Mouse (Mus musculus): ENCODE measurements at regions not wholly inside any gene's neighbourhood (a gene's known extent, or its start where the extent isn't known, plus 50 kb on each side); places are given as distances from the start of the nearest gene placed in this dataset.

DNA sequence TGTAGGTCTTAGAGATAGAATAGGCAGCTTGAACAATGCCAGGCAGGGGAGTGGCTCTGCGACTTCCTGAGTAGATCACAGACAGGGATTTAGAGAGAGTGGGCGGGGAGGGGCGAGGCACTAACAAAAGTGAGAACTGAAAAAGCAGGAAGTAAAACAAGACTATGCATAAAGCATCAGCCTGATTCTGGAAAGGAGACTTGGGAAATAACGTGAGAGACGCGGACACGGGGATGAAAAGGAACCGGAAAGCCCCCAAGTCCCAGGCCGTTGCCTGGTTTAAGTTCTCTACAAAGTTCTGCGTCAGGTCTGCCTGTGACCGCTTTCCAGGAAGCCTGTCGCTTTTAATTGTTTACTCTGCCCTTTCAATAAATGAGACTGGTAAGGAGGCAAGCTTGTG, 86.3 kb downstream of the D16Ertd472e start:
- peak; percentile 37 for DNase-seq (ENCODE audit: extremely low spot score)

DNA sequence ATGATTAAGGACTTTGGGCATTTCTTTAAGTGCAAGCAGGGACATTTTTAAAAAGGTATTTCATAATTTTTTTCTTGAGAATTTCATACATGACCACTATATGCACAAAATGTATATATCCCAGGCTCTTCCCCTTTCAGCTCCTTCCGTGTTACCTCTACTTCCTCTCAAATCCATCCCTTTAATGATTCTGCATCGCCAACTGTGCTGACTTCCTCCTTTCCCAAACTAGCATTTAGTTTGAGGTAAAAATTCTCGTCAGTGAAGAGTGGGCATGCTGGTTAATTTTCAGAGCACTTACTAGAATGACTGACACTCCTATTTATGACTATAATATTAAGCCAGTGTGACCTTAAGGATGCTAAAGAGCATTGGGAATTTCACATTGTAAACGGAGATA, 86.9 kb downstream of the D16Ertd472e start:
- DNase-seq (ENCODE audit: extremely low spot score): no peak

DNA sequence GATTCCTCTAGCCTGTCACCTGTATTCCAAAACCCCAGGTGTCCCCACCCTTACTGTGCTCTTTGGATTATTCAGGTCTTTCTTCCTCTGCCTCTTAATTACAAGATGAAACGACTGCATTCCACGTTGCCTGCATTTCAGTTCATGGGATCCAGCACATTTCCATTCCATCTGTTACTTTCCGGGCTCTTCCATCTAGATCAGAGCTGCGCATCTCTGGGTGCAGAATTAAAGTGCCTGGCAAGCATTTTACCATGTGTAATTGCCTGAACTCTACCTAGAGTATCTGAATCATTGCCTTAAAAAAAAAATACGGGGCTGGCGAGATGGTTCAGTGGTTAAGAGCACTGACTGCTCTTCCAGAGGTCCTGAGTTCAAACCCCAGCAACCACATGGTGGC, 90.0 kb downstream of the D16Ertd472e start:
- DNase-seq (ENCODE audit: extremely low spot score): no peak

DNA sequence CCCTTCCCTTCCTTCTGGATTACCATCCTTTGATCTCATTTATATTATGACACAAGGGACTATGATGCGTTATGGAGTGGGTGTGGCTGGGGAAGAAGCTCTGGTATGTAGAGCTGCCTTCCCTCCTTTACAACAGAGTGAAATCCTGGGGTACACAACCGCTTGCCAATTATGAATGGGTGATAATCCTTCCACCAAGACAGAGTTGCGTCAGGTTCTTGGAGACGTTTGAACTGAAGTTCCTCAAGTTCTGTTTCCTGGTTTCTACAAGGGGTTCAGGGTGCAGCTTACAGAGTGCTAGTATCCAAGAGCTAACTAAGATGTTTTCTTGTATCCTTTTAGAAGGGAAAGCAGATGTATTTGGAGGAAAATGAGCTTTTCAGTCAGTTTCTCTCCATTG, 92.2 kb downstream of the D16Ertd472e start:
- DNase-seq (ENCODE audit: extremely low spot score): no peak

DNA sequence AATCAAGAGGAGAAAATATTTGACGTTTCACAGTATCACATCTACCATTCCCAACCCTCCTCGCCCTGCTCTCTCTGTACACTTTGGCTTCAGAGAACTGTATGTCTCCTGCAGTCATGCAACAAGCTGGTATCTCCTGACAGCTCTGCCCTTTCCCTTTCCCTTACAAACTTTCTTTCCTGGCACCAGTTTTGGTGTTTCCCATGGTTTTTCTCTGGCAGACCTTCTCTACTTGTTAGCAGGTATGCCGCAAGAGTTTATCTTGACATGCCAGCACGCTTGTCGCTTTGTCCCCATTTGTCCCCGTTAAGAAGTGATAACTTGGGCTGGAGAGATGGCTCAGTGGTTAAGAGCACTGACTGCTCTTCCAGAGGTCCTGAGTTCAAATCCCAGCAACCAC, 94.9 kb downstream of the D16Ertd472e start:
- DNase-seq (ENCODE audit: extremely low spot score): no peak

DNA sequence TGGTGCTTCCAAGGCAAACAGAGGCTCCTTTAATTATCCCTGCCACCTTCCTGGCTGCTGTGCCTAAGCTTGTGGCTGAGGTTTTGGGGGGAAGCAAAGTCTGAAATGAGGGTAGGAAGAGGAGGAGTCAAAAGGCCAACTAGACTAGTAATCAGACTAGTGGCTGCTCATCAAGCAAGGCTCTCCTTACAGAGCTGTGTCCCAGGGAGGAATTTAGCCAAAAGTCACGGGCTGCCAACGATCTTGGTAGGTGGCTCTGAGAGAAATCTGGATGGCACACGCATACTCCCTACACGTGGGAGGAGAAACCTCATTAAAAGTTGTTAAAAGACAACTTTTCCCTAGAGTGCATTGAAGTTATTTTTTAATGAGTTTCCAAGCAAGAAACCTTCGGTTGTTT, 95.4 kb downstream of the D16Ertd472e start:
- DNase-seq (ENCODE audit: extremely low spot score): no peak

DNA sequence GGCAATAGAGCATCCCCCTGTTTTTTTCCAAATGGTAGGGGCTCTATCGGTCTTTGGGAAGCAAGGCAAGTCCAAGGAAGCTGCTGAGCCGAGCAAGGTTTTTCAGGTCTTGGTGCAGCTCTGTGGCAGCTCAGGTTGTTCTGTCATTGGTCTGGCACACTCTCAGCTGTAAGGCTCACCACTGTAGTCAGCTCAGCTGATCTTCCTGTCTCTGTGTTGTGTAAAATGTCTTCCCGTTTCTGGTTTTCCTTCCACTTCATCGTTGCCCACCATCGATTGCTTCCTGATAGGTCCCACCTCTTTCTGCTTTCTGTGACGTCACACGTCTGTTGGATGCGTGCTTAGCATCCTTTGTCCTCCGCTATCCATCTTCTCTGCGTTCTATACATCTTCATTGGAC, 96.2 kb downstream of the D16Ertd472e start:
- no peak for DNase-seq (ENCODE audit: extremely low spot score)

DNA sequence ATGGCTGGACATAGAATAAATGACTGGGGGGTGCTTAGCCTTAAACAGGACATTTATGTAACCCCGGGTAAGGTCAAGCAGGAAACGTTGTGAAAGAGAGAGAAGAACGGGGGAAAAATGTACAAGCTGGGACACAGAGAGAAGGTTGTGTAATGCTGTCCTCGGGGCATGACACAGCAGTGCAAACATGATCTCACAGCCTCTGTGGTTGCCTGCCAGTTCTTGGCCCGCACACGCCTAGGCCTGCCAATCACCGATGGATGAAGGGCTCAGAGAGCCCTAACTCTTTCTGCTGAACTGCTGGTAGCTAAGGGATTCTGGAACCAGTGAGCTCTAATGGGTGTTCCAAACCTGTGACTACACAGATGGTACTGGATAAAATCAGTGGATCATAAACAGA, 96.5 kb upstream of the Btg3 start:
- no peak for DNase-seq (ENCODE audit: extremely low spot score)

DNA sequence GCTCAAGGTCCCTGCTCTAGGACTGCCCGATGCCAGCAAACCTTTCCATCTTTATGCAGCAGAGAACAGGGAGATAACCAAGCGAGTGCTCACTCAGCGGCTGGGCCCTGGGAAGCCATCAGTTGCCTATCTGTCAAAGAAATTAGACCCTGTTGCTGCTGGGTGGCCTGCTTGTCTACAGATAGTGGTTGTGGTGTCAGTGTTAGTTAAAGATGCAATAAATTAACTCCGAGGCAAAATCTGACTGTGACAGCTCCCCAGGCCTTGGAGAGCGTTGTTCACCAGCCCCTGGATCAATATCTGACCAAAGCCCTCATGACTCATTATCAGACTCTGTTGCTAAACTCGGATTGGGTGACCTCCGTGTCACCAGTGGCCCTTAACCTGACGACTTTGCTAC, 83.0 kb upstream of the Btg3 start:
- no peak for DNase-seq (ENCODE audit: extremely low spot score)

DNA sequence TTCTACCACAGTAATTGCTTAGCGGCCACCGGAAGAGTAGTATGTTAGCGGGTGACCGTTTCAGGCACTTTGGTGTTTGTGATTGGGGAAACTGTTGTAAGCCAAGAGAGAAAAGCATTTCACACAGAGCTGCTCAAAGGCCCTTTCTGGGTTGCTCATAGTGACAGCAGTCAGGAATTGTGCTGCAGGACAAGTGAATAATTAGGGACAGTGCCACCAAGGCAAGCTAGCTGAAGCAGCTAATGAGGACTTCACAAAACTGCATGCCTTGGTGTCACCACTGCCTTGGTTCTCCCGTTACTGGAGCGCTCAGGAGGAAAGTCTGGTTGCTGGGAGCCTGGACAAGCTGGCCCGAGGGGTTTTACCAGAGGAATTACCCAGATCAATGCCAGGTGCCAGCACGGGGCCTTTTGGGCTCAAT, 80.7 kb upstream of the Btg3 start:
- no peak for DNase-seq (ENCODE audit: extremely low spot score)

DNA sequence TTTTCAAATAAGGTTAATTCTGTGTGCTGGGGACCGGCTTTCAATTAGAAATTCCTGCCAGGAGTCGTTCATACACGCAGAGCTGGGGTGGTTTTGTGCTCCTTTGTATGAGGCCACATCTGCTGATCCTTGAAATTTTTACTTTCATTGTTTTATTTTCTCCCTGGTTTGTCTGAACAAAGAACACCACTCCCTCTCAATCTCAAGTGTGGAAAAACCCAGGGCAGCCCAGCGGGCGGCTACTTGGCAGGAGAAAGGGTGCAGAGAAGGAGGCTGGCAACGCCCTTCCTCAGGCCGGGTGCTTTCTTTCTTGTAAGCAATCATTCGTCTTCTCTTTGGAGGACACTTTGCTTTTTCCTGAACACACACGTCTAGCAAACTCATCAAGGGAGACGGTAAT, 79.4 kb upstream of the Btg3 start:
- DNase-seq (ENCODE audit: extremely low spot score): no peak

DNA sequence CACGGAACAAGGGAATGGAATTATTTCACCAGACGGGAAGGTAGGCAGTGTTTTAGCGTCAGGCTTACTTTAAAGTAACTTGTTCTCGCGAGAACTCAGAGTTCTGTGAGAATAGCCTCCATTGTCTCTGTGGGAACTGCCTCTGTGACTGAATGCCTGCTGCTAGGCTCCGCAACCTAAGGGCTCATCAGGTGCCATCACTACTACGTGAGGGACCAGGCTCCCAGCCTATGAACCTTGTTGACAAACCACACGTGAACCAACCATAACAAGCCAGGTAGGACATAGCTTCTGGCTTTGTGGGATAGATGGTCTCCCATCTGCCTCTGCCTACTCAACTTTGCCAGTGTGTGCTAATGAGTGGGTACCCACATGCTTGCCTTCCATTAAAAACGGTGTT, 77.5 kb upstream of the Btg3 start:
- no peak for DNase-seq (ENCODE audit: extremely low spot score)

DNA sequence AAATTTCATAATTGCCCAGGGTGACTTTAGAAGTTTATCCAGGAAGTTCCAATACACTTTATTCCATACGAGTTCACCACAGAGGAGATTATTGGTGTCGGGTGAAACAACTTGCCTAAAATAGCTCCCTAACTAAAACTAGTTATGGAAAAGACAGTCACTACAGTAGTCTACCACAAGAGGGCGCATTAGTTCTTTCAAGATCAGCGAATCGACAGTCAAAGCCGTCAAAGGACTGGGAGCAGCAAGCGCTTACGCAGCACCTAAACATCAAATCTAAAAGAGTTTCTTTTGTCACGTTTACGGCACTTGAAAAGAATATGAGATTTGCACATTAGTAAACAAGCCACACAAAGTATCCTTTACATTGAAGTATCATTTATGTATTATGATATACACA, 75.3 kb upstream of the Btg3 start:
- DNase-seq (ENCODE audit: extremely low spot score): peak; percentile 68

DNA sequence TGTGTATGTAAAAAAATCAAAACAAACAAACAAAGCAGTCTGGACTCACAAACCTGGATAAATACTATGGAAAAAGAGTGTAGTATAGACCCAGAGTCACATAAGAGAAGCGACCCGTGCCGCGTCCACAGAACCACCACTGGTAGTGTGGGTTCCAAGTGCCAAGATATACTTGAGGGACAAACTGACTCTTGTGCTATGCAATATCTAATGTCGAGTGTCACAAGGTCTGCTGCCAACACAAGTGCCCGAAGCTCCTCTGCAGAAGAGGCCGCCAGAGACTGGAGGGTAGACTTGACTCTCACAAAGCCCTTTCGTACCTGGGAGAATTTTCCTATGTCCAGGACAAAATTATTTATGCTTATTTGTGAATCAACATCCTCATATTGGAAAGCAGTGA, 74.8 kb upstream of the Btg3 start:
- DNase-seq (ENCODE audit: extremely low spot score): no peak

DNA sequence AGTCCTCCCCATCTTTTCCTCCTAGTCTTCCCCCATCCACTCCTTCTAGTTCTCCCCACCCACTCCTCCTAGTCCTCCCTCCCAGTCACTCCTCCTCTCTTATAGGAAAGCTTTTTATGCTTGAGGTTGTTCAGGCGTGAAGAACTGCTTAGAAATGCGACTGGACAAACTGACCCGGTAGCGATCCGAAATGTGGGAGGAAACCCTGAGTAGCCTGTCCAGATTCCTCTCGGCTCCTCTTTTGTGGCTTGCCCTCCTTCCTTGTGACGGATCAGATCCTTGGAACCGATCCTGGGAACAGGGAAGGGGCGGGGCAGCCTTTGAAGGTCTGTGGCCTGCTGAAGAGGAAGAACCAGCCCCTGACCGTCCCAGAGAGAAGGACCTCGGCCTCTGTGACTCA, 74.3 kb upstream of the Btg3 start:
- no peak for DNase-seq (ENCODE audit: extremely low spot score)

DNA sequence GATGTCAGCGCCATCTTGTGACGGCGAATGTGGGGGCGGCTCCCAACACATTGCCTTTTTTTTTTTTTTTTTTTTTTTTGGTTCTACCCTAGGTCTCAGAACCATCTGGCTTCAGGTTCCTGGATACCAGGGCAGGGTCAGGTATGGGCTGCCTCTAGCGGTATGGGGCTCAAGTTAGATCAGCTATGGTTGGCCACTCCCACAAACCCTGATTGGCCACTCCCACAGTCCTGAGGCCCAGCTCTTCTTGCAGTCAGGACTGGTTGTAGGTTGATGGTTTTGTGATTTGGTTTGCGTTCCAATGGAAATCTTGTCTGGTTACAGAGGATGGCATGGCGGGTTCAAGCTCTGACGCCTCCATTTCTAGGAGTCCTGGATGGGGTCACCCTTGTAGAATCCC, 72.2 kb upstream of the Btg3 start:
- DNase-seq (ENCODE audit: extremely low spot score): no peak

DNA sequence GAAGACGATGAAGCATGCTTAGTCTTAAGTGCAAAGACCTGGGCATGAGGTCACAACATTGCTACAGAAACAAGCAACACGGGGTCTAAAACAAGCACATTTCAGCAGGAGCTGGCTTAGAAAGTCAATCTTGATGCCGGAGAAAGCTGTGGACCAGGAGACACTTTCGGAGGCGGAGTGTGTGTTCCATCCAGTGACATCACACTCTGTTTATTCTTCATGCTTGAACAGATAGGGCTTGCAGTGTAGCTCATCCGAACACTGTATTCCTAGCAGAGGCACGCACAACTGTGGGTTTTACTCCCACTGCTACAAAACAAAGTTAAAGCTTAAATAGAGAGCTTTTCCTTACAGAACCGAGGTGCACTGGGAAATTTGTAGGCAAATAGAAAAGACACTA, 66.3 kb upstream of the Btg3 start:
- DNase-seq (ENCODE audit: extremely low spot score): no peak

DNA sequence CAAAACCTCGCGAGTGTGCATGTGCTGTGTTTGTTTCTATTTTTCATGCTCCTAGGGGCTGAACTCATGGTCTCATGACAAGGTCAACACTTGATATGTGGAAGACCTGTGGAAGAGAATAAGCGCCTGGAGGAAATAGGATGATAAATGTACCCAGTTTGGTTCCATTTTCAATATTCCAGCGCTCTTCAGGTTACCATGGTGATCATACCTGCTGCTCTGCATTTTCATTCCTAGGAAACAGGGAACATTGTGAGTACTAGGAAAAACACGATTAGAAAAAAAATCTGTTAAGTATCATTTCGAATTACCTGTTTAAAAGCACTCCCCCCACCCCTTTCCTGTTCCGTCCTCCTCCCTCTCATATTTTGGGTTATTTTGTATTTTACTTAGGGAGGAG, 65.8 kb upstream of the Btg3 start:
- DNase-seq (ENCODE audit: extremely low spot score): no peak

DNA sequence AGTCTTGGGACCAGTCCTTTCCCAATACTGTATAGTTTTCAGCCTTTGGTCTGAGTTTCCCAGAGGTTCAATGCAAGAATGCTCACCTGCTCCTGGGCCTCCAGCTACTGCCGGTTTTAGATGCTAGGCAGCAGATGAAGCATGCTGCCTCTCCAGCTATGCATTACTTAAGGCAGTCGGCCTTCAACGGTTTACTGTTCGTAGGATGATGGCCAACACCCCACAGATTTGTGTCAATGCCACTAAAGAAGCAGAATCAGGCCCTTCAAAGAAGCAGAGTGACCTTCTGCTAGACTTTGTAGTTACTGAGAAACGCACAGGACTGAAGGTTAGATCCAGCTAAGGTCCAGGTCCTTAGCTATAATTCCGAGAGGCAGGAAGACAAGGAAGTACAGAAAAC, 65.0 kb upstream of the Btg3 start:
- DNase-seq (ENCODE audit: extremely low spot score): no peak

DNA sequence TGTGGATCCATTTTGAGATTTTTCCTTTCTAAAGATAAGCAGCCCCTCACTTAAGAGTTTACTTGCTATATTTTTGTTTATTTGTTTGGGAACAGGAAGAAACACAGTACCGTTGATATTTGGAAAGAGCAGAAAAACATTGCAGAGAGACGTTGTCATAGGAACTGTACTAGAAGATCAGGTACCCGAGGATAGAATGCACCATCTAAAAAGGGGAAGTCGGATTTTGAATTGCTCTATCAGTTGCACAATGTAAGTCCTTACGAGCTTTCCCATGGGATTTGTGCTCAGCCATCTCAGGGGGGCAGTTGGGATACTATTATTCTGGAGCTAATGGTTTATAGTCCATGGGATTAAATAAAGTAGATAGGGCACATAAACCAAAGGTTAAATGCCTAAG, 58.7 kb upstream of the Btg3 start:
- DNase-seq (ENCODE audit: extremely low spot score): no peak

DNA sequence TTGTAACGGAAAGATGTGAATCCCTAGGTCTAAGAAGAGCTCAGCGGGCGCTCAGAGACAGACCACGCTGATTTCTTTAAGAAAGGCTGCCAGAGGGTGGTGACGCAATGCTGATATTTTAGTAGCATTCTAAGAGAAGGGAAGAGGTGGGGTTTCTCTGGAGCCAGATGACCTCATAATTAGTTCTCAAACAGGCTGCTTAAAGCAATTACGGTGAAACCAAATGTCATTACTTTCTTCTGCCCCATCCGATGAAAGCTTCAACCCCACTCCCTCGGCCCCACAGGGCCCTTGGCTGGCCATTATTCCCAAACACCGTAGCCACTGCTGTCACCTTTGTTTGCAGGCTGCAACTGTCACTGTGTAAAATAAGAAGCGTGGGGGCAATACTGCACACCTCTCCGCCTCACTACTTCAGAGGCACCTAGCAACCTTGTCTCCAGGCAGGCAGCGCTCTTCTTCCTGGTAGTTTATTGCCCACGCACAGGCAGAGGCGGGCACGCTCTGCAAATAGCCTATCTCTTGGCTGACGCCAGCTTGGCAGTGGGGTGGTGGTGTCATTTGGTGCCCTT, 50.6 kb upstream of the Btg3 start:
- no peak for DNase-seq (ENCODE audit: extremely low spot score)

Measured in embryo, embryonic 9.5 days (tissue).